Mouse (Mus musculus) mesoderm, embryonic 11.5 days (tissue): Measurements from ENCODE around the gene Clec4b2.
"Not testable (repeated sequence)": the region's sequence is repeated elsewhere in the genome, so short reads cannot be mapped to it uniquely, and the experiment has no call there.

ENCODE experiments used
- DNase-seq: peaks from one replicate; pipeline ENCODE4 v3.0.0-alpha.2; 2012; ENCODE audit warnings: low read depth, low spot score

Clec4b2 gene

GRCm38 (mm10) chr6:123172593-123172992, at the start of gene Clec4b2:
Clec4b2 (plus strand) TSS chr6:123172893.
- DNase-seq = no peak

GRCm38 (mm10) chr6:123123195-123123594, 49.5 kb upstream of the Clec4b2 start:
- no peak for DNase-seq

GRCm38 (mm10) chr6:123127173-123127572, 45.5 kb upstream of the Clec4b2 start:
- no peak for DNase-seq

- DNase-seq = not testable (repeated sequence)
Observed at GRCm38 (mm10) chr6:123137766-123138526, 34.7 kb upstream of the Clec4b2 start.

GRCm38 (mm10) chr6:123170106-123170505, 2.6 kb upstream of the Clec4b2 start:
- DNase-seq = no peak

GRCm38 (mm10) chr6:123171040-123171439, 1.7 kb upstream of the Clec4b2 start:
- no peak for DNase-seq

GRCm38 (mm10) chr6:123175549-123175948, 2.9 kb downstream of the Clec4b2 start:
- DNase-seq = no peak

- DNase-seq = not testable (repeated sequence)
Observed at GRCm38 (mm10) chr6:123184862-123185261, 12.2 kb downstream of the Clec4b2 start.

- no peak for DNase-seq
Observed at GRCm38 (mm10) chr6:123207187-123208076, 34.7 kb downstream of the Clec4b2 start.

- DNase-seq = not testable (repeated sequence)
Observed at GRCm38 (mm10) chr6:123208077-123208439, 35.4 kb downstream of the Clec4b2 start.

GRCm38 (mm10) chr6:123211726-123212125, 39.0 kb downstream of the Clec4b2 start:
- DNase-seq = no peak

- DNase-seq = no peak
Observed at GRCm38 (mm10) chr6:123227519-123228166, 55.0 kb downstream of the Clec4b2 start.

GRCm38 (mm10) chr6:123229644-123230043, 57.0 kb downstream of the Clec4b2 start, which contains the start of gene Clec4n:
Clec4n (plus strand) TSS chr6:123229843.
- DNase-seq = no peak

GRCm38 (mm10) chr6:123231149-123231548, 58.5 kb downstream of the Clec4b2 start:
- DNase-seq = no peak

- no peak for DNase-seq
Observed at GRCm38 (mm10) chr6:123237582-123237981, 64.9 kb downstream of the Clec4b2 start.

- DNase-seq = no peak
Observed at GRCm38 (mm10) chr6:123244201-123244600, 71.5 kb downstream of the Clec4b2 start.

GRCm38 (mm10) chr6:123248862-123249261, 76.2 kb downstream of the Clec4b2 start:
- not testable (repeated sequence) for DNase-seq

GRCm38 (mm10) chr6:123252735-123253134, 80.0 kb downstream of the Clec4b2 start:
- no peak for DNase-seq
